Mouse (Mus musculus) Patski (cell line): ENCODE measurements at regions not wholly inside any gene's neighbourhood (a gene's known extent, or its start where the extent isn't known, plus 50 kb on each side); places are given as distances from the start of the nearest gene placed in this dataset.
"Not testable (repeated sequence)": the region's sequence is repeated elsewhere in the genome, so short reads cannot be mapped to it uniquely, and the experiment has no call there.

Experiments
- ATAC-seq: fragments of 100-300 bp; one replicate; pipeline ENCODE4 v1.8.0; 2021
- CTCF ChIA-PET: fragments of 350-600 bp; sonication (Branson Sonifier 250); formaldehyde crosslinking; loops from one replicate; lab custom pipeline; 2022; ENCODE audit warnings: inconsistent platforms; lab: Charles Lee
- POLR2A ChIA-PET: fragments of 350-600 bp; sonication (Branson Sonifier 250); formaldehyde crosslinking; loops from one replicate; lab custom pipeline; 2022; ENCODE audit warnings: antibody characterized with exemption, inconsistent platforms; lab: Charles Lee
- DNase-seq: peaks from one replicate; pipeline ENCODE4 v3.0.0-alpha.2; 2011; ENCODE audit warnings: low read depth, low spot score
- H3K27me3 ChIP-seq: fragments of 371-371 bp; one replicate; pipeline ENCODE4 v1.5.1; 2021
- CTCF ChIP-seq: fragments of 100-300 bp; IDR thresholded peaks from one replicate; pipeline ENCODE4 v1.5.1; 2021
- in situ Hi-C: fragments of 300-500 bp; cut with MboI; formaldehyde crosslinking; loops from 3 replicates; pipeline ENCODE4 v1.11.1; 2018; ENCODE audit warnings: low pct_unique_long_range_greater_than_20kb, mixed read lengths

DNA sequence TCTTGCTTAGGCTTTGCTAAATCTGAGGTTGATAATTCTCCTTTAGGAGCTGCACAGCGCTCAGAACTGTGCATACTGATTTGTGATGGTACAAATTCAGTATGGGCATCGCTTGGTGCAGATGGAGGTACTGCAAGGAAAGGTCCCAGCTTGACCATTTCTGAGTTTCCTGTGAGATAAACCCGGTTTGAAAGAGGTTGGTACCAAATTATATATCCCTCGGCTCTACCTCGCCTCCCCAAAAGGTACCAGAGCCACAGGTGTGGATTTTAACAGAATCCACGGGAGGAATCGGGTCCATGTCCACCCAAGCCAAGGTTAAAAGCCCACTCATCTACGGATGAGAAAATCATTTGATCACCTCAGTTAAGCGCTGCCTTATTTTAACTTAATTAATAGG lies 172.5 kb upstream of the Zfp808 start:
- H3K27me3 ChIP-seq, in situ Hi-C loops, POLR2A ChIA-PET, CTCF ChIA-PET: not testable (repeated sequence)
- DNase-seq (peak; percentile 66), ATAC-seq (peak; percentile 100)

DNA sequence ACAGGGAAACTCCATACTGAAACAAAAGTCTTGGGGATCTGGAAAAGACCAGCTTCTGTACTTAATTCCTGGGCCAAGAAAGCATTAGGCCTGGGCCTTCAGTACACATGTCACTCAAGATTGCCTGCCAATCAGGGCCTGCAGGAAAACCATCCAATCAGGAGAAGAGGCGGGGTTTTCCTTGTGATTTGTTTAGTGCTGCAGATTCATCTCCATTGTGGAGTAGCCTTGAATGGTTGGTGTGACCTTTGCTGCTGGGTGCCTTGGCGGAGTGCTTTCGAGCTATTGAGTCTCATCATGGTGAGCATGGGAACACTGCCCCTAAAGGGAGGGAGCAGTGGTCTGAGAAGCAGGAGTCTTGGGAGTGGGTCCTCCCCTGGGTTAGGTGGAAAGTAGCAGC lies 150.8 kb upstream of the Zfp808 start:
- POLR2A ChIA-PET, DNase-seq, CTCF ChIA-PET, ATAC-seq, H3K27me3 ChIP-seq: not testable (repeated sequence)
- in situ Hi-C loops, result loop anchor here (25.0 kb wide), 1 partner anchor 1217 kb away; no protein-coding TSS in a partner anchor

DNA sequence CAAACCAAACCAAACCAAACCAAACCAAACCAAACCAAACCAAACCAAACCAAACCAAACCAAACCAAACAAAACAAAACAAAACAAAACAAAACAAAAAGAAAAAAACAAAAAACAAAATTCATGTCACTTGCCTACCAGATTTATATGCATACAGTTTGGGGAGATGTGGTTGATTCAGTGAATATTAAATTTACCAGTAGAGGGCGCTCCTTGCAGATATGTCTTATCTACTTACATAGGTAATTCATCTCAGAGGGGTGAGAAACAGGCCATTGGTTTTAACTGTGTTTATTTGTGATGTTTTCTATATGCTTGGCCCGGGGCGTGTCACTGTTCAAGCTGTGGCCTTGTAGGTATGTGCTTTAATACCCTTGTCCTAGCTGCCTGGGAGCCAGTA lies 133.2 kb upstream of the Zfp808 start:
- TF ChIP-seq CTCF, result peak; percentile 8
- H3K27me3 ChIP-seq, DNase-seq, CTCF ChIA-PET, ATAC-seq, POLR2A ChIA-PET: not testable (repeated sequence)
- in situ Hi-C loops, result loop anchor here (25.0 kb wide), 1 partner anchor 1234 kb away; no protein-coding TSS in a partner anchor

DNA sequence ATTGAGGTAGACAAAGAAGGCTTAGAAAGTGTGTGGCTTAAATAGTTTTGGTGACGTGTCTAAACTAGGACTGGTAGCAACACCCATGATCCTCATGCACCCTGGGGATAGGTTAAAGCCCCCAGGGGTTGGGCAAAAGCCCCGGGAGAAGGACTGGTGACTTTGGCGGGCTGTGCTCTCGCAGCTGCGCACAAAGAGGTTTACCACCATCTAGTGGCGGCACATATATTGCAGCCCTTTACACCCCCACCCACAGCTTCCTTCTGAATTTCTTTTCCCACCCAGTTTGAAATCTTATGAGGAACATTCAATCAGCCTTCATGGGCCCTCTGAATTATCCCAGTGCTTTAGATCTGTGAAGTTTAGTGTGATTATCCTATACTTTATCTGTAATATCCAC lies 130.9 kb upstream of the Zfp808 start:
- TF ChIP-seq CTCF, result peak; percentile 71
- CTCF ChIA-PET, H3K27me3 ChIP-seq, POLR2A ChIA-PET, DNase-seq, ATAC-seq: not testable (repeated sequence)
- in situ Hi-C loops, result loop anchor here (25.0 kb wide), 1 partner anchor 1237 kb away; no protein-coding TSS in a partner anchor

DNA sequence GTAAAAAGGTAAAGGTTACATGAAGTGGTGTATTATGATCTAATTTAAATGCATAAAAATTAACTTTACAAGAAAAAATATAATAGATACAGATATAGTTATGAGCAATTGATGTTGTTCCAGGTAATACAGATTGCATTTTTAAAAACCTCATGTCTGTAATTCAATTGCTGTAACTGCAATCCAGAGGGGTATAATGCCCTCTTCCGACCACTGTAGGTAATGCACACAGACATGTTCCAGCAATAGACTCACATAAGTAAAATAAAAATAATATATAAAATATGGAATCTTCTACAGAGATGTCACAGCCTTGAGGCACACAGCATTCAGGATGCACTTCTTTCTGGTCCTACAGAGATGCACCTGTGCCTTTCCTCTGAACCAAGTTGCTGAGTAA lies 122.4 kb upstream of the Zfp808 start:
- POLR2A ChIA-PET, ATAC-seq, H3K27me3 ChIP-seq, DNase-seq, CTCF ChIA-PET: not testable (repeated sequence)
- in situ Hi-C loops, result loop anchor here (25.0 kb wide), 1 partner anchor 380 kb away; the partner anchor contains the start of gene Gm3604
- peak; percentile 24 for TF ChIP-seq CTCF

DNA sequence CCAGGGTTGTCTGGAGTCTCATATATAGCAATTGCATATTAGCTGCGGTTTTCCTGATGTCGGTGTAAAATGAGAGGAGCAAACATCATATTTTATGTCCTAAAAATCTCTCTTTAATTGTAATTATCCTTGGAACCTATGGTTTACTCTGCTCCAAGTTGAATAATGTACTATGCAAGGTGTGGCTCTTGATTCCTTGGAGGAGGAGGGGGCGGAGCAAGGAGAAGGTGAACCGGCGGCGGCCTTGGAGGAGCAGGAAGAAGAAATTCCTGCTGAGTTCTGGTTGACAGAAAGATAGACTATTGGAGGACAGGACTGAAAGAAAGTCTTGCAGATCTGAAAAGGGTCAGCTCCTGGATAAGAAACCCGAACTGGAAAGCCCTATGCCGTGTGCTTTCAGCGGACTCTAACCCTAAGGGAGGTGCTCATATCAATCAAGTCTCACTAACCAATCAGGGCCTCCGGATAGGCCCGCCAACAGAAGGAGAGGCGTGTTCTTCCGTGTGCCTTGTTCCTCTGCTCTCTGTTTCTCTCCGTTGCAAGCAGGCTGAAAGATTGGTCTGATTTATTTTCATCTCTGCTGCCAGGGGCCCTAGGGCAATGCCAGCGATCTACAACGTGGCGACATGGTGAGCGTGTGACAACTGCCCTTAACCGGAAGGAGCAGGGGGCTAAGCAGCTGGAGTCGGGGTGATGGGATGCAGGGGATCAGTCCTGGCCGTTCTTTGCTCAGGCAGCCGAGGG lies 114.1 kb upstream of the Zfp808 start:
- DNase-seq (peak; percentile 43), ATAC-seq (peak; percentile 99)
- POLR2A ChIA-PET, H3K27me3 ChIP-seq, CTCF ChIA-PET: not testable (repeated sequence)
- in situ Hi-C loops, result loop anchor here (25.0 kb wide), 1 partner anchor 372 kb away; the partner anchor contains the start of gene Gm3604

DNA sequence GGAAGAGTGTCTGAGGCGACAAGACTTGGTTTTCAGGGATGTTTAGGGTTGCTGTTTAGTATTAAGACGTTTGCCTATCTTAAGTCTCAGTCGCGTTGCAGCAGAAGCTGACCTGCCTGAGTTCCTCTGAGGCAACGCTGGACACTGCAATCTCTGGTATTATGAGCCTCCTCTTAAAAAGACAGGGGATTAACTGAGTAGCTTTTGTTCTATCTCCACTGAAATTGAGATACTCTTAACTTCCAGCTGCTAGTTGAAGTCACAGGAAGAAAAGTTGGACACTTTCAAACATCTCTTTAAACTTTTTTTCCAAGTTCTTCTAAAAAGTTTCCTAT lies 113.6 kb upstream of the Zfp808 start:
- in situ Hi-C loops, result loop anchor here (25.0 kb wide), 1 partner anchor 371 kb away; the partner anchor contains the start of gene Gm3604
- POLR2A ChIA-PET, CTCF ChIA-PET, H3K27me3 ChIP-seq, ATAC-seq: not testable (repeated sequence)
- peak; percentile 10 for DNase-seq

DNA sequence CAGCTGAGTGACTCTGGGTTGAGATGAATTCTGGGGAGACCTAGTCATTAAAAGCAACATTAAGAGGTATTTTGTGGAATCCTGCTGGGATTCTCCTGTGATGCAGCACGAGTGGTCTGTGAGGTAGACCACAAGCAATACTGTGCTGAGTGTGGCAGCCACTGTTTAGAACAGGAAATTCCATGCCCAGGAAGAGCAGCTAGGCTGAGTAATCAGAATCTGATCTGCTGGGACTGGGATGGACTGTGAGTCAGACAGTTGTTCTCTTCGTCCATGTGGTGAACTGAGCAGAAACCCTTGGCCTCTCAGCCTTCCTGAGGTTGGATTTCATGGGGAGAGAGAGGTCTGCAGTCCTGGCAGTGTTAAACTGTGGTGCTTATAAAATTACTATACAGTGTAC lies 92.0 kb upstream of the Zfp808 start:
- ATAC-seq, CTCF ChIA-PET, POLR2A ChIA-PET, DNase-seq, H3K27me3 ChIP-seq, in situ Hi-C loops: not testable (repeated sequence)

DNA sequence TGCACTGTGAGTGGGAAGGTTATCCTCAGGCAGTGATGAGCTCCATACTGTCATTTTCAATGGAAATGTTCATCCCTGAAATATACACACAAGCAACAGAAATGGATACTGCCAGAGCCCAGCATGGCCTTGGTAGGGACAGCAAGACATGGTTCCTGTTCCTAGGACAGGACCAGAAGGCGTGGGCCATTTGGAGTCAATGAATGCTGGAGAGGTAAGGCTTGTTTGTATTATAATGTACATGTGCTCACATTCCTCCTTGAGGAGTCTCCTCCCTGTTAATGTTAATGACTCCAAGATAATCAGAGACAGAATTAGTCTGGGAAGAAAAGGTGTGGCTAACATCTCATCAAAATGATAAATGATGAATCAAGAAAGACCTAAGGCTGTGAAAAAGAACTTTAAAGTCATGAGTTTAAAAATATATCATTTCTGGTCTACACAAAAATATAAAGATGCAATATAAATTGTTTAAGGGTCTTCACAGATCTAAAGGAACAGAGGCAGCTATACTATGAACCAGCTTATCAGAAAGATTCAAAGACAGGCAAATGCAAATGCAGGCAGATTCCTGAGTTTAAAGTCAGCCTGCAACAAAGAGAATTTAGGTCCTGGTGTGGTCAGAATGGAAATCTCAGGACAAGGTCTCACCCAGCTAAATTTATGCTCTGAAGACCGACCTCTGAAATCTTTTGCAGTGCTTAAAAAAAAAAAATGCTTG lies 51.6 kb upstream of the Zfp808 start:
- in situ Hi-C loops, DNase-seq, ATAC-seq, H3K27me3 ChIP-seq, POLR2A ChIA-PET: not testable (repeated sequence)
- CTCF ChIA-PET, result interaction anchor here (0.8 kb wide), 1 partner anchor 16 kb away, joined by 3 read pairs; no protein-coding TSS in a partner anchor

DNA sequence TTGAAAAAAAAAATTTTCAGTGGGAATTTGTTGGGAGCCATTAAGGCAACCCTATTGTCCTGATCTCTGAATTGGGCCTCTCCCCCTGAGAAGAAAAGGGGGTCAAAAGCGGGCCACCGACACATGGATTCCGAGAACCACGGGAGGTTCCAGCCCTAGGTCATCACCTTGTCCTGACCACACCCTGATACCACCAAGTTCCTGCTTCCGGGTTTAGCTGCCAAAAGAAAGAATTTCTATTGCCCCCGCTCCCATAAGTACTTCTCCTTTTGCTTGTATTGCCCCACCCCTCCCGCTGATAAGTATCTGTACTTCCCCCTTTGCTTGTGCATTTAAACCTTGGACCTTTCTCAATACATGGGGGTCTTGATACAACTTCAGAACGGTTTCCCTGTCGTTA lies 50.8 kb upstream of the Zfp808 start:
- in situ Hi-C loops, result not testable (repeated sequence)

More for the DNA sequence above, 50.8 kb upstream of the Zfp808 start:
- H3K27me3 ChIP-seq, DNase-seq, CTCF ChIA-PET, ATAC-seq, POLR2A ChIA-PET: not testable (repeated sequence)
